In genomic region chr3:95662724-95663449, GRCm38 (mm10) we compare ENCODE assay signal across 9 mouse cellular contexts. TPM values are rescaled to one million over a fixed set of nuclear protein-coding genes. Genes with fewer than 3 reads are reported as not detected.
DNase-seq lines count a peak whose midpoint lies in the region; ATAC-seq and TF ChIP-seq lines count a peak whose summit lies in the region.
"Had no signal": no experiment of that assay in that cellular context is flagged by ENCODE, and none has a peak within 500 bp of the region (broad histone marks: within the 10 kb centered on the region; RNA-seq: fewer than 3 reads in every experiment).

No protein-coding gene starts in this region.

- peak overlapping the region; percentile 69 for H3K9ac ChIP-seq in heart, embryonic 12.5 days
- H3K9ac ChIP-seq in intestine, postnatal 0 days (ENCODE audit: low read depth, low read length) = peak overlapping the region; percentile 8; the same call in 1 of the 2 replicates
- no peak overlapping the region for H3K9ac ChIP-seq in stomach, postnatal 0 days (ENCODE audit: low read length)

- WGBS in heart, embryonic 12.5 days = 72% methylated on average over 7 of the region's 7 CpGs
- WGBS in intestine, postnatal 0 days = 55% methylated on average over 7 of the region's 7 CpGs
- 61% methylated on average over 7 of the region's 7 CpGs for WGBS in stomach, postnatal 0 days

- no peak for TF ChIP-seq CTCF in intestine, postnatal 0 days (IDR thresholded peaks at IDR 0.05; ENCODE audit: low read depth)
- no peak for TF ChIP-seq CTCF in stomach, postnatal 0 days (IDR thresholded peaks at IDR 0.05; ENCODE audit: low read depth)

- peak overlapping the region; percentile 70 for H3K4me2 ChIP-seq in heart, embryonic 12.5 days
- H3K4me2 ChIP-seq in intestine, postnatal 0 days (replicated peaks; ENCODE audit: low read depth) = peak overlapping the region; percentile 71
- peak overlapping the region; percentile 39 for H3K4me2 ChIP-seq in stomach, postnatal 0 days (replicated peaks; ENCODE audit: low read depth)

- ATAC-seq in heart, embryonic 12.5 days (ENCODE audit: insufficient number of reproducible peaks, low FRiP score) = no peak
- no peak for ATAC-seq in intestine, postnatal 0 days
- ATAC-seq in stomach, postnatal 0 days (ENCODE audit: low FRiP score, low TSS enrichment) = no peak

- no peaks in the 10 kb centered on the region for H3K27me3 ChIP-seq in heart, embryonic 12.5 days (replicated peaks)
- H3K27me3 ChIP-seq in intestine, postnatal 0 days (replicated peaks; ENCODE audit: control insufficient read depth, insufficient read depth, low read length) = no peaks in the 10 kb centered on the region
- no peaks in the 10 kb centered on the region for H3K27me3 ChIP-seq in stomach, postnatal 0 days (ENCODE audit: control insufficient read depth, insufficient read depth, low read length)
- H3K27me3 ChIP-seq: Patski had no signal

- no peaks in the 10 kb centered on the region for H3K9me3 ChIP-seq in heart, embryonic 12.5 days (replicated peaks)
- no peaks in the 10 kb centered on the region for H3K9me3 ChIP-seq in intestine, postnatal 0 days (ENCODE audit: control insufficient read depth)
- H3K9me3 ChIP-seq in stomach, postnatal 0 days (ENCODE audit: control insufficient read depth, low read length) = no peaks in the 10 kb centered on the region

- H3K4me3 ChIP-seq in heart, embryonic 12.5 days = peak overlapping the region; percentile 36
- peak overlapping the region; percentile 7; the same call in 1 of the 2 replicates for H3K4me3 ChIP-seq in intestine, postnatal 0 days (ENCODE audit: low read depth, low read length)
- H3K4me3 ChIP-seq in stomach, postnatal 0 days (ENCODE audit: low read depth, low read length) = peak overlapping the region; percentile 8; the same call in 1 of the 2 replicates

- peak overlapping the region; percentile 96 for H3K27ac ChIP-seq in heart, embryonic 12.5 days (ENCODE audit: poor library complexity, severe bottlenecking)
- H3K27ac ChIP-seq in intestine, postnatal 0 days (ENCODE audit: low read depth, low read length) = peak overlapping the region; percentile 73; the same call in 1 of the 2 replicates
- peak overlapping the region; percentile 67 for H3K27ac ChIP-seq in stomach, postnatal 0 days (replicated peaks)

- no peak for DNase-seq in heart, adult 8-10 months (ENCODE audit: low spot score)
- peak; percentile 9 for DNase-seq in thymus, postnatal 14 days
- DNase-seq in thymus, postnatal 36 days = no peak
- DNase-seq in stomach, postnatal 0 days (ENCODE audit: low spot score) = no peak
- no peak for DNase-seq in layer of hippocampus, adult 9-10 months (ENCODE audit: low spot score)
- DNase-seq in cerebellum, postnatal 36 days = no peak

- peaks cover 49% of the 10 kb centered on the region for H3K36me3 ChIP-seq in heart, embryonic 12.5 days
- H3K36me3 ChIP-seq in intestine, postnatal 0 days (ENCODE audit: control insufficient read depth, insufficient read depth) = peaks cover 21% of the 10 kb centered on the region
- peaks cover 14% of the 10 kb centered on the region for H3K36me3 ChIP-seq in stomach, postnatal 0 days (ENCODE audit: control insufficient read depth, insufficient read depth, low read length)

- no peak for TF ChIP-seq EP300 in stomach, postnatal 0 days (optimal IDR thresholded peaks at IDR 0.05)

- H3K4me1 ChIP-seq in heart, embryonic 12.5 days (replicated peaks) = peaks cover 67% of the 10 kb centered on the region
- peaks cover 17% of the 10 kb centered on the region for H3K4me1 ChIP-seq in intestine, postnatal 0 days (replicated peaks; ENCODE audit: control insufficient read depth, insufficient read depth, low read length)
- H3K4me1 ChIP-seq in stomach, postnatal 0 days (replicated peaks; ENCODE audit: control insufficient read depth, insufficient read depth) = peaks cover 18% of the 10 kb centered on the region; the same call in 1 of the 2 replicates

RNA-seq across cellular contexts. Expression of gene Mcl1, which starts 4.3 kb away (rescaled TPM):
- 65.2 and 66.9 TPM in 2 replicates for polyA plus RNA-seq in heart, embryonic 12.5 days (2016; fragmentation: Nextera tagmentation; extraction: Ambion mirVana)
- 100 to 1,000 TPM; 123 to 159 (median 134) TPM for total RNA-seq in heart, adult 8-10 months (2022)
- polyA plus RNA-seq in intestine, postnatal 0 days (2015; fragmentation: Nextera tagmentation; extraction: Ambion mirVana) = 52.4 and 53.3 TPM in 2 replicates
- 57.9 and 59.2 TPM in 2 replicates for polyA plus RNA-seq in stomach, postnatal 0 days (2015; fragmentation: Nextera tagmentation; extraction: Ambion mirVana)

RNA-seq across cellular contexts. Expression of gene Adamtsl4, which starts 24.8 kb away (rescaled TPM):
- polyA plus RNA-seq in heart, embryonic 12.5 days (2016; fragmentation: Nextera tagmentation; extraction: Ambion mirVana) = 4.3 and 4.9 TPM in 2 replicates
- total RNA-seq in heart, adult 8-10 months (2022) = 10 to 100 TPM; 35.5 to 60.3 (median 45.4) TPM
- 3.2 and 3.8 TPM in 2 replicates for polyA plus RNA-seq in intestine, postnatal 0 days (2015; fragmentation: Nextera tagmentation; extraction: Ambion mirVana)
- 9.4 and 10.4 TPM in 2 replicates for polyA plus RNA-seq in stomach, postnatal 0 days (2015; fragmentation: Nextera tagmentation; extraction: Ambion mirVana)

RNA-seq across cellular contexts. Expression of gene Ensa, which starts 38.1 kb away (rescaled TPM):
- polyA plus RNA-seq in heart, embryonic 12.5 days (2016; fragmentation: Nextera tagmentation; extraction: Ambion mirVana) = 50.8 and 51.4 TPM in 2 replicates
- 10 to 100 TPM; 77.2 to 84.9 (median 80.6) TPM for total RNA-seq in heart, adult 8-10 months (2022)
- polyA plus RNA-seq in intestine, postnatal 0 days (2015; fragmentation: Nextera tagmentation; extraction: Ambion mirVana) = 44.0 and 48.2 TPM in 2 replicates
- polyA plus RNA-seq in stomach, postnatal 0 days (2015; fragmentation: Nextera tagmentation; extraction: Ambion mirVana) = 42.3 and 44.2 TPM in 2 replicates
